Mouse (Mus musculus) C2C12 (cell line): ENCODE data around the gene Hist1h2ad.

Experiments used
- CTCF ChIP-seq: IDR thresholded peaks from one replicate; pipeline ENCODE4 v1.5.1; 2011; ENCODE audit not compliant: control insufficient read depth, insufficient read depth, insufficient read length
- MAX ChIP-seq: IDR thresholded peaks from one replicate; pipeline ENCODE4 v1.6.1; 2011; ENCODE audit warnings: mild to moderate bottlenecking, control low read depth
- MYOG ChIP-seq: IDR thresholded peaks from one replicate; pipeline ENCODE4 v1.6.1; 2011; ENCODE audit not compliant: control insufficient read depth, insufficient read length; ENCODE audit errors: extremely low read depth
- USF1 ChIP-seq: IDR thresholded peaks from one replicate; pipeline ENCODE4 v1.6.1; 2011; ENCODE audit warnings: low read depth, mild to moderate bottlenecking, control low read depth, moderate library complexity

DNA sequence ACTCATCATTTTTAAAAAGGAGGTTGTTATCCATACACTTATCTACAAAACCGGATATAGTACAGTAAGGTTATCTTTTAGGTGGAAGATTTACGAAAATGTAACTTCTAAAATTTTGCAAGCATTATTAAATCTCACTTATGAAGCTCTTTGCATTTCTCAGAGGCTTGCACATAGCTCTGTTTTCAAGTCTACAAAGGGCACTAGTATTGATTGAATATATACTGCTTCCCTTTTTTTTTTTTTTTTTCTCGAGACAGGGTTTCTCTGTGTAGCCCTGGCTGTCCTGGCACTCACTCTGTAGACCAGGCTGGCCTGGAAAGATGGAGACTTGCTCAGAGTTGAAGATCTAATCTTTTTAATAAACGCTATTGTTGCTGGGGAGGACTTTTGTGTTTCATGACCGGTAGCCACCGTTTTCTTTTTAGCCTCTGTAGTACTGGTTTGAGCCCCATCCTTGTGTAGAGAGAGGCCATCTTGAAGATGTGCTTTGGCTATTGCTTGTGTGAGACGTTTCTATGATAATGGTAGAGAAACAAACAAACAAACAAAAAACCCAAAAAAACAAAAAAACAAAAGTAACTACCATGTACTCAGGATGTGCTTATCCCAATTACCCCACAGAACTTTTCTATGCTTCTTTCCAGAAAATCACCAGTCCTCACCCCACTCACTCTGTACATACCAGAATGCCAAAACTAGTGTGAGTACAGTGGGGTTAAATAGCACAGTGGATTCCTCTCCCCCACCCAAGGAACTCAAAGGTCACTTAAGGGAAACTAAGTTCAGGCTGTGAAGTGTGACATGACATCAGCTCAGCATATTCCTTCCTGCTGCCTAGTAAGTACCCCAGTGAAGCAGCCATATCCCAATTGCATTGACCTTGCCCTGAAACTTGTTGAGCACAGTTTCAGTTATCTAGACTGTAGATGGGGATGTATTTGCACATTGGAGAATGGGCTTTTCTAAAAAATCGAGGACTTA, 22.0 kb upstream of the Hist1h2ad start:
- TF ChIP-seq CTCF (no peak), MAX (no peak), USF1 (no peak), MYOG (no peak)
